ENCODE assay signal across 19 mouse cellular contexts in the genomic region with DNA sequence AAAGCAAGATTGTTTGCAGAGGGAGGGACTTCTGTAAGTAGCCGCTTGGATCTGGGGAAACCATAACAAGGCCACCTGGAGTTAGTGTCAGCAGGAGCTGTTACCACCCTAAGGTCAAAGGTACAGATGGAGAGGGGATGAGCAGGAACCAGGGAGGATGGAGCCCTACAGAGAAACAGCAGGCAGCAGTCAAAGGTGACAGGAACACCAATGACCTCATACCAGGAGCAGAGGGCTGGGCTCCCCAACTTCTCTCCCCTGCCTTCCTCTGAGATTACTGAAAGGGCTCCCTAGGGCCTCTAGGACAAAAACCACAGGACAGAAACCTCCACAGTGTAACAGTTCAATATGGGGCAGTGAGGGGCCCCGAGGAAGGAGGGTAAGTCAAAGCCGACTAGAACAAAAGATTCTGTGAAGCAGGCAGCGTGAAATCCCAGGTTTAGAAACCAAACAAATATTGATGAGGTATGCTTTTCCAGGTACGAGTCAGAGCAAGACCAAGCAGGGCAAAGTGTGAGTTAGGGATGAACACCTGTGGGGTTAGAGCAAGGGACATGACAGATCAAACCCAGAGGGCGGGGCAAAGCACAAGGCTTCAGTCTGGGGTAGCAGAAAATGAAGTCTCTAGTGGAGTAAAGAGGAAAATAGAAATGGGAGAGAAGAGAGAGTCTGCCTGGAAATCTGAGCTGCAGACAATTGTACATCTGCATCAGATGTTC.
DNase-seq lines count a peak whose midpoint lies in the region; ATAC-seq lines count a peak whose summit lies in the region.
"Had no signal": no experiment of that assay in that cellular context is flagged by ENCODE, and none has a peak within 500 bp of the region (broad histone marks: within the 10 kb centered on the region; RNA-seq: fewer than 3 reads in every experiment).

No protein-coding gene starts in this region.

- H3K27me3 ChIP-seq in heart, embryonic 13.5 days (replicated peaks): no peaks in the 10 kb centered on the region
- no peaks in the 10 kb centered on the region; the same call in 1 of the 2 replicates for H3K27me3 ChIP-seq in midbrain, embryonic 11.5 days (ENCODE audit: control insufficient read depth, insufficient read depth, low read length)
- no peaks in the 10 kb centered on the region for H3K27me3 ChIP-seq in midbrain, embryonic 15.5 days (replicated peaks)
- H3K27me3 ChIP-seq in limb, embryonic 11.5 days (ENCODE audit: control insufficient read depth, insufficient read depth, low read length): no peaks in the 10 kb centered on the region
- H3K27me3 ChIP-seq: liver, embryonic 12.5 days; neural tube, embryonic 12.5 days had no signal

- intact Hi-C loops in heart, postnatal 14 days (cut with DNase I): no loop called here

- H3K9me3 ChIP-seq in heart, embryonic 13.5 days: no peaks in the 10 kb centered on the region
- no peaks in the 10 kb centered on the region for H3K9me3 ChIP-seq in midbrain, embryonic 11.5 days (ENCODE audit: control insufficient read depth, low read length)
- no peaks in the 10 kb centered on the region for H3K9me3 ChIP-seq in midbrain, embryonic 15.5 days
- H3K9me3 ChIP-seq in limb, embryonic 11.5 days (ENCODE audit: control insufficient read depth, low read length): no peaks in the 10 kb centered on the region
- H3K9me3 ChIP-seq: liver, embryonic 12.5 days; neural tube, embryonic 12.5 days had no signal

- no peak for ATAC-seq in heart, embryonic 13.5 days (ENCODE audit: extremely low read depth, insufficient number of reproducible peaks, low FRiP score, low TSS enrichment)
- ATAC-seq in midbrain, embryonic 11.5 days (ENCODE audit: low FRiP score): peak; percentile 46; the same call in 1 of the 2 replicates
- ATAC-seq in midbrain, embryonic 15.5 days (replicated peaks): no peak
- 0 out of 2 replicates have a peak, but pooled peaks have one; percentile 35 for ATAC-seq in limb, embryonic 11.5 days (ENCODE audit: insufficient number of reproducible peaks, low FRiP score, low TSS enrichment, low read depth)
- ATAC-seq in megakaryocyte progenitor cell, adult 5-6 weeks (replicated peaks; ENCODE audit: poor library complexity): no peak
- ATAC-seq: liver, embryonic 12.5 days had no signal

- WGBS in heart, embryonic 13.5 days: 27% methylated on average over 6 of the region's 6 CpGs
- 3% methylated on average over 6 of the region's 6 CpGs for WGBS in midbrain, embryonic 11.5 days
- WGBS in midbrain, embryonic 15.5 days: 8% methylated on average over 6 of the region's 6 CpGs
- WGBS in limb, embryonic 11.5 days: 16% methylated on average over 6 of the region's 6 CpGs

- H3K4me1 ChIP-seq in heart, embryonic 13.5 days: peaks cover 14% of the 10 kb centered on the region
- peaks cover 7% of the 10 kb centered on the region for H3K4me1 ChIP-seq in midbrain, embryonic 11.5 days (ENCODE audit: control insufficient read depth, insufficient read depth, low read length)
- H3K4me1 ChIP-seq in midbrain, embryonic 15.5 days: peaks cover 6% of the 10 kb centered on the region; the same call in 1 of the 2 replicates
- peaks cover 8% of the 10 kb centered on the region for H3K4me1 ChIP-seq in limb, embryonic 11.5 days (ENCODE audit: control insufficient read depth, insufficient read depth, low read length)
- H3K4me1 ChIP-seq: liver, embryonic 12.5 days had no signal

- H3K36me3 ChIP-seq in heart, embryonic 13.5 days: no peaks in the 10 kb centered on the region
- no peaks in the 10 kb centered on the region for H3K36me3 ChIP-seq in midbrain, embryonic 11.5 days (ENCODE audit: control insufficient read depth, insufficient read depth, low read length)
- no peaks in the 10 kb centered on the region for H3K36me3 ChIP-seq in midbrain, embryonic 15.5 days (replicated peaks)
- H3K36me3 ChIP-seq in limb, embryonic 11.5 days (ENCODE audit: control insufficient read depth, insufficient read depth, low read length): no peaks in the 10 kb centered on the region
- H3K36me3 ChIP-seq: liver, embryonic 12.5 days; neural tube, embryonic 12.5 days had no signal

- peak overlapping the region; percentile 29; the same call in 1 of the 2 replicates for H3K9ac ChIP-seq in heart, embryonic 13.5 days
- no peak overlapping the region for H3K9ac ChIP-seq in midbrain, embryonic 11.5 days (ENCODE audit: low read length)
- no peak overlapping the region for H3K9ac ChIP-seq in midbrain, embryonic 15.5 days
- H3K9ac ChIP-seq in limb, embryonic 11.5 days (ENCODE audit: low read length): no peak overlapping the region
- H3K9ac ChIP-seq: liver, embryonic 12.5 days; lung, embryonic 14.5 days; neural tube, embryonic 12.5 days had no signal

- no peak overlapping the region for H3K4me2 ChIP-seq in heart, embryonic 13.5 days
- H3K4me2 ChIP-seq in midbrain, embryonic 11.5 days: no peak overlapping the region
- H3K4me2 ChIP-seq in midbrain, embryonic 15.5 days: no peak overlapping the region
- no peak overlapping the region for H3K4me2 ChIP-seq in limb, embryonic 11.5 days (ENCODE audit: low read depth, severe bottlenecking)
- H3K4me2 ChIP-seq: liver, embryonic 12.5 days; lung, embryonic 14.5 days; neural tube, embryonic 12.5 days had no signal

- no peak overlapping the region for H3K27ac ChIP-seq in heart, embryonic 13.5 days (replicated peaks)
- no peak overlapping the region for H3K27ac ChIP-seq in midbrain, embryonic 11.5 days (ENCODE audit: low read depth, low read length)
- H3K27ac ChIP-seq in midbrain, embryonic 15.5 days: no peak overlapping the region
- H3K27ac ChIP-seq in limb, embryonic 11.5 days (replicated peaks; ENCODE audit: low read depth, low read length): no peak overlapping the region
- H3K27ac ChIP-seq: liver, embryonic 12.5 days; neural tube, embryonic 12.5 days had no signal

- DNase-seq in heart, postnatal 14 days: no peak
- peak; percentile 90 for DNase-seq in midbrain, embryonic 11.5 days (ENCODE audit: low spot score, missing footprints)
- peak; percentile 56 for DNase-seq in embryo, embryonic 9.5 days (ENCODE audit: extremely low spot score)
- no peak for DNase-seq in limb, embryonic 11.5 days (ENCODE audit: low spot score)
- DNase-seq: adrenal gland, postnatal 14 days; B cell, adult 2 months; cerebellum, adult 11-12 months; cerebellum, postnatal 36 days; heart, adult 11 months; lung, embryonic 14.5 days; lung, postnatal 4 days; midbrain, embryonic 14.5 days; right cerebral cortex, postnatal 4 days; thymus, adult 18-20 months had no signal

- H3K4me3 ChIP-seq in heart, embryonic 13.5 days: no peak overlapping the region
- no peak overlapping the region for H3K4me3 ChIP-seq in midbrain, embryonic 11.5 days (ENCODE audit: low read depth, low read length)
- H3K4me3 ChIP-seq in midbrain, embryonic 15.5 days: no peak overlapping the region
- H3K4me3 ChIP-seq in limb, embryonic 11.5 days (ENCODE audit: low read depth, low read length): no peak overlapping the region
- H3K4me3 ChIP-seq: liver, embryonic 12.5 days; neural tube, embryonic 12.5 days had no signal

Comparison
In these comparisons a context has a peak if more than half of its experiments do, and no peak if none do; other contexts are left out.
1. ATAC-seq: peak in midbrain, embryonic 11.5 days (single experiment) and limb, embryonic 11.5 days (single experiment); none in heart, embryonic 13.5 days (single experiment), midbrain, embryonic 15.5 days (single experiment) and megakaryocyte progenitor cell, adult 5-6 weeks (single experiment).
2. DNase-seq: peak in midbrain, embryonic 11.5 days (single experiment) and embryo, embryonic 9.5 days (single experiment); none in heart, postnatal 14 days (0 of 2) and limb, embryonic 11.5 days (single experiment).